Mouse (Mus musculus) bone marrow, adult 2 months (tissue): ENCODE results near the gene Zfp579.

Experiments
- CTCF ChIP-seq: fragments of 200-500 bp; IDR thresholded peaks from 2 replicates; pipeline ENCODE4 v1.5.1; 2011; ENCODE audit warnings: low read length, control low read depth; ENCODE audit not compliant: control insufficient read depth, insufficient read depth
- POLR2A ChIP-seq: fragments of 200-500 bp; IDR thresholded peaks from 2 replicates; pipeline ENCODE4 v1.6.1; 2011; ENCODE audit warnings: low read depth, mild to moderate bottlenecking, control low read depth, low read length, borderline replicate concordance; ENCODE audit not compliant: control insufficient read depth

DNA sequence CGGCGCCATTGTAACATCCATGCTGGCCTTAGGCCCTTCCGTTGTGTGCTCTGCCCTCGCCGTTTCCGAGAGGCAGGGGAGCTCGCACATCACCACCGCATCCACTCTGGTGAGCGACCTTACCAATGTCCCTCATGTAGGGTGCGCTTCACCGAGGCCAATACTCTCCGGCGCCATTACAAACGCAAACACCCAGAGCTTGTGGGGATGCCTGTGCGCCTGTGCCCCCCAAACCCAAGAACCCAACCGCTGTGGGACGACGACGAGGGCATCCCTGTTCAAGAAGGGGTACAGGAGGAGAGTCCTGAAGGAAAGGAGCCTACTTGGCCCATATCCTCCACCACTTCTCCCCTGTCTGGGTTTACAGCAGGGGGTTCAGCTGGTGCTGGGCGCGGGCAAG lies 22.0 kb upstream of the Zfp579 start:
- TF ChIP-seq CTCF (no peak), POLR2A (0 out of 2 replicates have a peak, but pooled peaks have one; percentile 29)
